Mouse (Mus musculus): ENCODE results near the gene Milr1.
"Not testable (repeated sequence)": the region's sequence is repeated elsewhere in the genome, so short reads cannot be mapped to it uniquely, and the experiment has no call there.

The Milr1 gene

DNA sequence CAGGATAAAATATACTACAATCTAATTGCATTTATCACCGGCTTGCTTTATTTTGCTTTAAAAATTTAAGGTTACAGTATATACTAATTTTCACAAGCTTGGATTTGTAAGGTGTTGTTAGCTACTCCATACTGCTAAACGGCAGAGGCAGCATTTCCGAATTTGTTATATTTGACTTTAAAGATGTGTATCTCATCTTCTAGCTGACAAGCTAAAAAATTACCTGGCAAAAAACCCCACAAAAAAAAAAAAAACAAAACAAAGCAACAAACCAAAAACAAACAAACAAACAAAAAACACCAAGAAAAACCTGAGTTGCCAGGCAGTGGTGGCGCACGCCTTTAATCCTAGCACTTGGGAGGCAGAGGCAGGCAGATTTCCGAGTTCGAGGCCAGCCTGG, 27.1 kb downstream of the Milr1 start:
- no peak for DNase-seq

- no peak for DNase-seq
Measured at GRCm38 (mm10) chr11:106778589-106779387, 27.8 kb downstream of the Milr1 start.

- peak; percentile 91 to 92 for DNase-seq
Measured at GRCm38 (mm10) chr11:106779388-106780088, 28.5 kb downstream of the Milr1 start, which contains the start of gene Polg2. Gene Polg2 (minus strand): TSS chr11:106779537.

DNA sequence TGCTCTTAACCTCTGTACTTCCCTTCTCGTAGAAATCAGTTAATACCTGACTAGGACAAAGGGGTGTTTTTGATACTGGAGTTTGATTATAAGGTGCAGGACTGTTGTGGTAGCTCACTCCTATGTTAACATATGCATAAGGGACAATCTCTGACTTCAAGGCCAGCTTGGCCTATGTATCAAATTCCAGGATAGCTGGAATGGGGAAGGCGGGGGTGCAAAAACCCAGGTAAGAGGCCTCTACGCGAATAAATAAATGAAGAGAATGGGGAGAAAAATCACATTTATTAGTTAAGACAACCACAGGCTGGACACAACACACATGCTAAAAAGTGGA, 29.0 kb downstream of the Milr1 start:
- no peak for DNase-seq

DNA sequence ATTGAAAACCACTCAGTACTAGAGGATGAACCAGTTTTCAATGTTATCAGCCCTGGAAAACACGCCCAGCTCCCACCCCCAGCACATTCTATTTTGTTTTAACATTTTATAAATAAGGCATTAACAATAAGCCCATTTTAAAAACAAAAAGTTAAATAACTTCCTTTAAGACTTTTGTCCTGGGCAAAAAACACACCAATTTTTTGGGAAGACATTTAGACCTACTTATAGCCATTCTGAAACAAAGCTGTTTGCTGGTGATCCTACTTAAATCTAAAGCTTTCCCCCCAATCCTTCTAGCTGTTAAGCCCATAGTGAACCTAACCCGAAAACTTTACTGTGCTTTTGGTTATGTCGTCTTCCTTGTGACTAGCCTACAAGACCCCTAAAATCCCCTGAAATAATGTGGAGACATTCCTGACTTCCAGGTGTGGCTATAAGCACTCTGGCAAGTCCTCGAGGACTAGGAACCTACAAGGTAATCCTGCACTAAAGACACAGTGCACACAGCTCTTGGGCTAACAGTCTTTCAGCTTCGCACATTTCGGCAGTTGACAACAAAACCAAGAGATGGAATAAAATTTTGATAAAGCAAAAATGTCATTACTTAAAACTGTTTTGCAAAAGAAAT, 29.7 kb downstream of the Milr1 start:
- no peak for DNase-seq

DNA sequence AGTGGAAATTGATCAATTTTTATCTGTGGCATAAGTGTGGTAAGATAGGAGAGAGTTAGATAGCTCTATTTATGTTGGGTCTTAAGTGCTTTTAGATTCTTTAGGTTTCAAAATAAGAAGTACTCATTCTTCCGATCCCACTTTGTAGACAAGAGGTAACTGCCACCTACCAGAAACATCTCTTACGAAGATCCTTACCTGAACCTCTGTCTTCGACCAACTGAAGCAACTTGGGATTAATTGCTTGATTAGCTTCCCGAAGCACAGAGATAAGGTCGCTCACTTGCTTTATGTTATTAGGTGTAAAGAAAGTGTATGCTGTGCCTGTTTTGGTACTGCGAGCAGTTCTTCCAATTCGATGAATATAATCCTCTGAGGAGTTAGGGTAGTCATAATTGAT, 31.2 kb downstream of the Milr1 start:
- not testable (repeated sequence) for DNase-seq

DNA sequence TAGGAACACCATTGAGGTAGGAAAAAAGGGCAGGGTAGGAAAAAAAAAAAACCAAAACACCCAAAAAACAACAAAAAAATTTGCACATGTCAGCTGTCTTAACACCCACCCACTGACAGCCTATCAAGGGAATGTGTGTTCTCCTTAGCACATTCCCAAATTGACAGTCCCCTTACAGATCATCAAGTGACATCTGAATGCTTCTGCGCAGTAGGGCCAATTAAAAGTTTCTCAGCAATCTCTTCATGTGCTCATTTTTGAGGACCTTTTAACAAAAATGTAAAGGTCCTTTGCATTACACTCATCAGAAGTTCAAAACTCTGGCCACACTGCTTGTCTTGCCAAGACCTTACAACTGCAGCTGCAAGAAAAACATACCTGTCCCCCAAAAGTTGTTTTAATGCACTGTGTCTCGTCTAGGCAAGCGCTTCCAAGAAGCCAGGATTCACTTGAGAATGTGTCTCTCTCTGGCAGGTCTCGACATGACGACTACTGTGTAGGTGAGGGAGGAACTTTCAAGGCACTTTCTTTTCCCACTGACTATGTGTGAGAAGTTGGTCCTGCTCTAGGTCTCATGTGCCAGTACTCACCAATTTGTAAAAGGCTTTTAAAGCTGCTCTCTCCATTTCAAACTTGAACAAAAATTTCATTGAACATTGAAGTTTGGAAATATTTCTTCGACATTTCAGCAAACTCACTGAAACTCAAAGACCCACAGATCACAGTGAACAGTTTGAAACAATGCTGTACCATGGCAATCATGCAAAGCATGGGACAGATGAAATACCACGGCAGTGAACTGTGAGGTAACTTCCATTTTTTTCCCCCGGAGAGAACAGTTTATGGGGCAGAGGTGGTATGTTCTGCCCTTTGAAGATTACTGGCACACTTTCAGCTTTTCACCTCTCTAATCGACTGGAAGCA, 32.1 kb downstream of the Milr1 start:
- DNase-seq, result no peak

DNA sequence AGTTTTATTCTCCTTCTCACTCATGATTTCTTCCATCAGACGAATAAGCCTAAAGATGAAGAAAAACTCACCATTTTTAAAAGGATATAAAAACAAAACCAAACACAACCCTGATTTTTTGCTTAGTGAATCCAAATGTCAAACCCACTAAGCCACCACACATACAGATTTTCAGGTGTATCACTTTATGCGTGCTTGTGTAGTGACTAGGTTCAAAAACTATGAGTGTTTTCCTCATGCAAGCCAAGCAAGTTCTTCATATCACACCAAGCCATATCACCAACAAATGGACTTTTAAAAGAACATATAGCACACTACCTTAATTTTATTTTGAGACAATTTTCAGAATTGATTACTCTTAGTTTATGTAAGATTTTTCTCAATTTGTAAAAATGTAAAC, 33.5 kb downstream of the Milr1 start:
- DNase-seq, result no peak

GRCm38 (mm10) chr11:106785043-106785442, 34.0 kb downstream of the Milr1 start:
- no peak for DNase-seq

DNA sequence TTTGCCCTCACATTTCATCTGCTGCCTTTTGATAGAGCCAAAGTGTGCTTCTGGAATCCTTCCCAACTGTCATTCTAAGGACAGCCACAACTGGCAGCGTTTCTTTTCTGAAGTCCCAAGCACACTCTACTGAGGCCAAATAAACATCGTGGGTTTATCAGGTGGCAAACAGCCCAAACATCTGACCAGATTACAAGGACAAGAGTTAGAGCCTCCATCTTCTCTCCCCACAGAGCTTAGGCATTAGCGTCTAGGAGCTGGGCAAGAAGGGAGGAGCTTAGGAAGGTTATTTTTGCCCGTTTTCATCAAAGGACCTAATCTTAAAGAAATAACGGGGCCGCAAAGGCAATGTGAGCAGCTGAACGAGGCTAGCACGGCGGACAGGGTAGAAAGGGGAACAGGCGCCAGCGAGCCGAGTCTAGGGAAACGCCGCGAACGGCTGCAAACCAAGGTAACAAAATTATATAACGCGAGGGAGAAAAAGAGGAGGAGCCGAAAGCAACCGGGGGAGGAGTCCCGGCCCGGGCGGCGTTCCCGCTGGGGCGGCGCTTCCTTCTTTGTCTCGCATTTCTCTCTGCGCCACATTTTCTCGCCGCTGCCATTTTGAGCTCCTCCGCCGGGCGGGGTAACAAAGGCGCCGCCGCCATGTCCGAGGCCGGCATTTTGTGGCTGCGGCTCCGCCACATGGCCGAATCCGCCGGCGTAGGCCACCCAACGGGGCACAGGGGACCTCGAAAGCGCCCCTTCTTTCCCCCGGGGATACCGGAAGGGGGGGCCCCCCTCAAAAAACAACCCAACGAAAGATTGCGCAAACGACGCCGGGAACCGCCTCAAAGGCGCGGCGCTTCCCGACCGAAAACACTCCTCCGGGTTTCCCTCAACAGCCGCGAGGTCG, 36.4 kb downstream of the Milr1 start:
- peak; percentile 90 to 93 for DNase-seq

GRCm38 (mm10) chr11:106788026-106788774, 37.2 kb downstream of the Milr1 start:
- peak; percentile 100 for DNase-seq

GRCm38 (mm10) chr11:106788775-106789459, 37.9 kb downstream of the Milr1 start, which contains the start of the genes Ddx5 and Cep95:
Gene Ddx5 (minus strand): TSS chr11:106789185.
Gene Cep95 (plus strand): TSS chr11:106789252.
- DNase-seq, result peak; percentile 98 to 99

GRCm38 (mm10) chr11:106789649-106790048, 38.6 kb downstream of the Milr1 start:
- DNase-seq, result peak in 1 of 2 experiments; percentile 39

DNA sequence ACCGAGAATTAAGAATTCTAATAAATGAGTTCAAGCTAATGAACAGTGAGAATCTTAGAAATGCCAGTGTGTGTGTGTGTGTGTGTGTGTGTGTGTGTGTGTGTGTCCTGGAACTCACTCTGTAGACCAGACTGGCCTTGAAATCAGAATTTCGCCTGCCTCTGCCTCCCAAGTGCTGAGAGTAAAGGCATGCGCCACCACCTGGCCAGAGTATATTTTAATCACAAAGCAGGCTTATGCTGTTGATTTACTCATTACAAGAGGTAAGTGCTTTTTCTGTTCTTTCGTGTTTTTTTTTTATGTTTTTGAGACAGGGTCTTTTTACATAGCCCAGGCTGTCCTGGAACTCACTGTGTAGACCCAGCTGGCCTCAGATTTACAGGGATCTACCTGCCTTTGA, 42.8 kb downstream of the Milr1 start:
- no peak for DNase-seq

DNA sequence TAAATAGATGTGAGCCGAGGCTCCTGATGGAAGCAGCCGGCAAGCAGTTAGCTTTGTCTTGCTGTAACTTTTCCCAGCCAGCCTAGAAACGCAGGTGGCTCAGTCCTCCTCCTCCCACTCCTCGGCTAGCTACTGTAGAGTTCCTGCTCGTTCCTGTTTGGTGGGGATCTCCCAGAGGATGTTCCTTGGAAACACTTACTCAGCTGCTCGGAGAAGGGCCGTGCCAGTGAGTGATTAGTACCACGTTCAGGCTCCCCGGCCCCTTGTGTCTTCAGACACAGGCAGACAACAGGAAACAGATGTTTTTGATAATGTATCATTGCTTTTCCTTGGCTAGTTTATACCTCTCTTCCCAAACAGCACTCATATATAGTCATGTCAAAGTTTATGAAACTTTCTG, 44.7 kb downstream of the Milr1 start:
- no peak for DNase-seq

GRCm38 (mm10) chr11:106802069-106802627, 51.1 kb downstream of the Milr1 start:
- DNase-seq, result peak; percentile 57 to 60

- DNase-seq, result not testable (repeated sequence)
Measured at GRCm38 (mm10) chr11:106807442-106807841, 56.4 kb downstream of the Milr1 start.

- DNase-seq, result no peak
Measured at GRCm38 (mm10) chr11:106812410-106813136, 61.5 kb downstream of the Milr1 start.

Data from cerebellum, postnatal 25 days (tissue).